Mouse (Mus musculus) spleen, adult 2 months (tissue): ENCODE results near the gene Cmip. TPM values are rescaled to one million over a fixed set of nuclear protein-coding genes. Genes with fewer than 3 reads are reported as not detected.

Source experiments
- DNase-seq, 2 experiments: peaks; one replicate each; pipeline versions ENCODE4 v3.0.0 to v3.0.0-alpha.2; 2012 to 2021; ENCODE audit warnings: low spot score in 2 of 2, low read depth in 1 of 2
- H3K27ac ChIP-seq: fragments of 200-500 bp; 2 replicates; pipeline ENCODE4 v1.5.1; 2012; ENCODE audit warnings: low read length, inconsistent platforms; ENCODE audit not compliant: insufficient read depth
- H3K27me3 ChIP-seq: fragments of 200-500 bp; 2 replicates; pipeline ENCODE4 v1.6.1; 2012; ENCODE audit warnings: mild to moderate bottlenecking, moderate library complexity, low read length, inconsistent platforms; ENCODE audit not compliant: control insufficient read depth, insufficient read depth
- H3K36me3 ChIP-seq: fragments of 200-500 bp; 2 replicates; pipeline ENCODE4 v1.6.1; 2012; ENCODE audit warnings: mild to moderate bottlenecking, low read length, inconsistent platforms; ENCODE audit not compliant: control insufficient read depth, insufficient read depth
- H3K4me1 ChIP-seq: fragments of 200-500 bp; 2 replicates; pipeline ENCODE4 v1.6.1; 2011; ENCODE audit warnings: inconsistent platforms; ENCODE audit not compliant: control insufficient read depth, insufficient read depth, insufficient read length
- H3K4me3 ChIP-seq: fragments of 200-500 bp; 2 replicates; pipeline ENCODE4 v1.5.1; 2011; ENCODE audit warnings: mild to moderate bottlenecking, inconsistent platforms; ENCODE audit not compliant: insufficient read depth, insufficient read length; ENCODE audit errors: extremely low read depth
- CTCF ChIP-seq: fragments of 200-500 bp; IDR thresholded peaks from 2 replicates; pipeline ENCODE4 v1.5.1; 2011; ENCODE audit warnings: mild to moderate bottlenecking, inconsistent platforms; ENCODE audit not compliant: insufficient read depth, insufficient read length, insufficient replicate concordance; ENCODE audit errors: extremely low read depth
- POLR2A ChIP-seq: fragments of 200-500 bp; IDR thresholded peaks from 2 replicates; pipeline ENCODE4 v1.6.1; 2011; ENCODE audit warnings: low read depth, low read length, inconsistent platforms
- WGBS: fragments of 180-500 bp; shearing (Covaris S2); methylation state at CpG from one replicate; pipeline ENCODE4 v1.1.7; 2018; 5-methylcytosine and 5-hydroxymethylcytosine counted together
- polyA plus RNA-seq: library from polyadenylated mRNA; depleted of rRNA; stranded (reverse); fragments of >200 nt; gene quantifications from 2 replicates; pipeline ENCODE4 v1.2.3, GENCODE M21; 2012

The Cmip gene
- polyA plus RNA-seq, 1 experiment, result 48.2 TPM

DNA sequence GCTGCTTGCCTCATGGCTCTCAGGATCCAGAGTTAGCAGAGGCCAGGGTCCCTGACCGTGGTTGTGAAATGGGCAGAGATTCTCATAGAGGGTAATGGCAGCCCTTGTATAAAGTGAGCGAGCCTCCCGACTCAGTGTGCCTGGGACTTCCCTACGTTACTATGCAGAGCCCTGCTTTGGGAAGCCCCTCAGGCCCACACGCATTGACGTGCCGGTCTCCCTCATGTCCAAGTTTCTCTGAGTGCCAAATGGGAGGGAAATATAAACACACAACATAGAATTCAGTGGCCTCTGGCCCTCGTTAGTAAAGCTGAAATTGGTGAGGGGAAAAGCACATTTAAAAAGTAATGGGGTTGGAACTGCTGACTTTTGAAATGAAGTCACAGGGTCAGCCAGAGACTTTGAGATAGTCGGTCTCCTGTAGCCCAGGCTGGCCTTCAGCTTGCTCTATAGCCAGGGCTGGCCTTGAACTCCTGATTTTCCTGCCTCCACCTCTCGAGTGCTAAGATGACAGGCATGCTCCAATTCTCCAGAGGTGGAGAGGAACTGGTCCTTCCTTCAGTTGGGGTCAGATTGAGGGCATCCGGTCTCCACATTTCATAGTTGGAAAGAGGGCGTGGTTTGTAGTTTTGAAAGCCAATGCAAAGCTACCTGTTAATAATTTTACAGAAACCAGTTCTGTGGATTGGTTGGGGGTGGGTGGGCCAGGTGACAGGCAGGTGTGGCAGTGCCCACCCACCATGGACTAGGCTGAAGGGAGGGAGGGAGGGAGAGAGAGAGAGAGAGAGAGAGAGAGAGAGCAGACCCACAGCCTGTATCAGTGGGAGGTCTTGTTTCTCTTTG, 105.0 kb downstream of the Cmip start:
- Histone ChIP-seq H3K27ac (no peak overlapping the region), H3K4me1 (peaks cover 18% of the 10 kb centered on the region; the same call in 1 of the 2 replicates), H3K27me3 (no peaks in the 10 kb centered on the region), H3K4me3 (no peak overlapping the region), H3K36me3 (no peaks in the 10 kb centered on the region)
- WGBS, result 69% methylated on average over 12 of the region's 12 CpGs
- no peak for DNase-seq
- TF ChIP-seq CTCF (no peak), POLR2A (no peak)

DNA sequence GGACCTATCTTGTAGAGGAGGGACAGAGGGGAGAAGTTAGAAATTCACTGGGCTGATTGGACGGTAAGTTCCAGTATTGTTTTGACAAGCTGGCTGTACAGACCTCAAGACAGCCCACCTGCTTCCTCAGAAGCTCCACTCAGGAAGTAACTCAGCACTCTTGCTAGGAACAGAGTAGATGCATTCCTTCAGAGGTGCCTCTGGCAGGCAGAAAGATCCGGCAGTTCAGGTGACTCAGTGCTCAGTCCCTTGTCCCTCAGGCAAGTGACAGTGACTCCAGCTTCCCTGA, 105.5 kb downstream of the Cmip start:
- H3K27ac ChIP-seq, result no peak overlapping the region
- 15% methylated on average over 2 of the region's 2 CpGs for WGBS
- DNase-seq, result no peak
- H3K4me3 ChIP-seq, result no peak overlapping the region
- no peaks in the 10 kb centered on the region for H3K27me3 ChIP-seq
- H3K36me3 ChIP-seq, result no peaks in the 10 kb centered on the region
- H3K4me1 ChIP-seq, result peaks cover 23% of the 10 kb centered on the region; the same call in 1 of the 2 replicates
- no peak for TF ChIP-seq CTCF
- no peak for TF ChIP-seq POLR2A

DNA sequence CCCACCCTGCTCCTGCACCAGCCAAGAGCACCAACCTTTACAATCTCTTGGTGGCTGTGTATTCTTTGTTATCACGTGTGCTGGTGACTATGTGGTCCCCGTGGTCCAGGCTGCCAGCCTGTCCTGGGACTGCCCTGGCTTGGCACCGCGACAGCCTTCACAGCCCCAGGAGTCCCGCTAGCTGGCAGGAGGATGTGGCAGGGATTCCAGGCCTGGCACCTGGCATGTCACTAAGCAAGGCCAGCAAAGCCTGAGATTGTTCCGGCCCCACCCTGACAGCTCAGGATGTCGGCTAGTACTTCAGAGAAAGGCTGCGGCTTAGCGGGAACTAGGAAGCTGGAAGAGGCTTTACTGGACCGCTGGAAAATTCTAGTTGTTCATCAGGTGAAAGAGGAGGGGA, 106.4 kb downstream of the Cmip start:
- DNase-seq, result no peak
- peaks cover 29% of the 10 kb centered on the region; the same call in 1 of the 2 replicates for H3K4me1 ChIP-seq
- no peak for TF ChIP-seq CTCF
- WGBS, result 86% methylated on average over 10 of the region's 10 CpGs
- H3K27ac ChIP-seq, result no peak overlapping the region
- H3K4me3 ChIP-seq, result no peak overlapping the region
- H3K36me3 ChIP-seq, result no peaks in the 10 kb centered on the region
- no peaks in the 10 kb centered on the region for H3K27me3 ChIP-seq

DNA sequence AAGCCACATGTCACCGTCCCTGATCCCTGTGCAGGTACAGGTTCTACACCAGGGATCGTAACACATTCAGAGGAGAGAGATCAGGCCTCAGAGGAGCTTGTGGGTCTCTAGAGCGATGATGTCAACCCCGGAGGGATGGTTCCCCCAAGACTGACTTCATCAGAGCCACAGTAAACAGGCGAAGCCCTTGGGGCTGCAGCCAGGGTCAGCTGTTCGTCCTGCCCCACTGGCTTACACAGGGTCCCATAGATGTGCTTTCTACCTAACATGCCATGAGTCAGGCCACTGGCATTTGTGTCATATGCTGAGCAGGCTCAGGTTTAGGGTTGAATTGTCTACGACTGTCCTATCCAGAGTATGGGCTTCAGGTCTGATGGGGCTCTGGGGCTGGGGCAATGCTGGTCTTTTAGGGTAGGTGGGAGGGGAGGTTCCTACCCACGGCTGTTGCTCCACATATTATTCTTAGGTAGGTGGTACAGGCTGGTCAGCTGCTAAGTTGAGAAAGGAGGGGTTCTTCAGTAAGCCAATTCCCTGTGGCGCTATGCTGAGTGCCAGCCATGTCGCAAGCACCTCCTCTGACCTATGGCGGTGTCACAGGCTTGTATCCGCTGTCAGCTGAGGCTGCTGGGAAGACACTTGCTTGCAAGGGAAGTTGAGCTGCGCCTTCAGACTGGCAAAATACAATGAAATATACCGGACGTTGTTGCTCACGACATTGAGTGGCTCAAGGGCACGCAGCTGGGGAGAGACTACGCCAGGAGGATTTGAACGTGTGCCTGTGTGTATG, 107.7 kb downstream of the Cmip start:
- H3K4me3 ChIP-seq, result no peak overlapping the region
- no peaks in the 10 kb centered on the region for H3K27me3 ChIP-seq
- H3K36me3 ChIP-seq, result no peaks in the 10 kb centered on the region
- no peak for DNase-seq
- 81% methylated on average over 19 of the region's 19 CpGs for WGBS
- H3K4me1 ChIP-seq, result peaks cover 36% of the 10 kb centered on the region; the same call in 1 of the 2 replicates
- no peak overlapping the region for H3K27ac ChIP-seq
- TF ChIP-seq POLR2A, result no peak
- TF ChIP-seq CTCF, result no peak

DNA sequence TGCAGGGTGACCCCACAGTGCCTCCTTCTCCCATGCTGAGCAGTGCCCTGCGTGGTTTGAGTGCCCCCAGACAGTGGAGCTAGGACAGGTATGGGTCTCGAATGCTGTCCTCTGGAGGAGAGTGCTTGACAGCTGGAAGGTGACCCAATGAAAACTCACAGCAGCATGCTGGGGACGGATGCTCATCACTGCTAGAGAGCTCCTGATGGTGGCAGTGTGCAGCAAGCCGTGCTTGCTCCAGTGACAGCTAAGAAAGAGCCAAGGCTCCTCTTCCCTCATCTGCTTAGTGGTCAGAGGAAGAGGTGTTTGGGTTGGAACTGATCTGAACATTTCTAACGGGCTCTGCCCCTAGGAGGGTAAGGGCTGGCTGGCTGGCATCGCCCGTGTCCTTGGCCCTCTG, 109.6 kb downstream of the Cmip start:
- Histone ChIP-seq H3K27ac (no peak overlapping the region), H3K36me3 (no peaks in the 10 kb centered on the region), H3K27me3 (no peaks in the 10 kb centered on the region), H3K4me3 (no peak overlapping the region), H3K4me1 (peaks cover 47% of the 10 kb centered on the region; the same call in 1 of the 2 replicates)
- no peak for DNase-seq
- TF ChIP-seq CTCF (no peak), POLR2A (no peak)
- WGBS, result 63% methylated on average over 7 of the region's 7 CpGs

- no peaks in the 10 kb centered on the region for H3K27me3 ChIP-seq
- peaks cover 38% of the 10 kb centered on the region; the same call in 1 of the 2 replicates for H3K4me1 ChIP-seq
- DNase-seq, result no peak
- TF ChIP-seq POLR2A (no peak), CTCF (no peak)
- no peaks in the 10 kb centered on the region for H3K36me3 ChIP-seq
- H3K27ac ChIP-seq, result no peak overlapping the region
- H3K4me3 ChIP-seq, result no peak overlapping the region
- WGBS, result 51% methylated on average over 8 of the region's 8 CpGs
These were observed 110.6 kb downstream of the Cmip start for GRCm38 (mm10) chr8:117367441-117367840.
